Mouse (Mus musculus): ENCODE results near the gene Gm21961. TPM values are rescaled to one million over a fixed set of nuclear protein-coding genes. Genes with fewer than 3 reads are reported as not detected.

Gm21961 gene
- total RNA-seq (2021): not detected
- long read RNA-seq: 0 reads

- no peak for DNase-seq (ENCODE audit: low spot score in 2 of 2)
Measured at GRCm38 (mm10) chr15:65014804-65015203, at the start of gene Gm21961. Gm21961 (minus strand) TSS chr15:65014904.

- no peak for DNase-seq (ENCODE audit: low spot score in 2 of 2)
Measured at GRCm38 (mm10) chr15:65041999-65042398, 27.3 kb upstream of the Gm21961 start.

GRCm38 (mm10) chr15:65039216-65039615 lies 24.5 kb upstream of the Gm21961 start:
- DNase-seq (ENCODE audit: low spot score in 2 of 2): peak in 1 of 2 experiments; percentile 48

- DNase-seq (ENCODE audit: low spot score in 2 of 2): no peak
Measured at GRCm38 (mm10) chr15:65017971-65018370, 3.3 kb upstream of the Gm21961 start.

GRCm38 (mm10) chr15:65006177-65006576 lies 8.5 kb downstream of the Gm21961 start:
- DNase-seq (ENCODE audit: low spot score in 2 of 2): no peak

- DNase-seq (ENCODE audit: low spot score in 2 of 2): no peak
Measured at GRCm38 (mm10) chr15:64994498-64994897, 20.2 kb downstream of the Gm21961 start.

- DNase-seq (ENCODE audit: low spot score in 2 of 2): no peak
Measured at GRCm38 (mm10) chr15:64979976-64980375, 34.7 kb downstream of the Gm21961 start.

- DNase-seq (ENCODE audit: low spot score in 2 of 2): peak in 1 of 2 experiments; percentile 10
Measured at GRCm38 (mm10) chr15:64976044-64976805, 38.5 kb downstream of the Gm21961 start.

Other genes starting within 250 kb of the Gm21961 start
- gene Gm21798, start 197.2 kb downstream of the Gm21961 start, total RNA-seq (2021): not detected

Data from layer of hippocampus, postnatal 10 days (tissue).